Mouse (Mus musculus) cerebellum, adult 8-10 months (tissue): ENCODE data around the gene Rag2.

Experiments used
- DNase-seq: peaks from one replicate; pipeline ENCODE4 v3.0.0; 2022

Rag2 gene

DNA sequence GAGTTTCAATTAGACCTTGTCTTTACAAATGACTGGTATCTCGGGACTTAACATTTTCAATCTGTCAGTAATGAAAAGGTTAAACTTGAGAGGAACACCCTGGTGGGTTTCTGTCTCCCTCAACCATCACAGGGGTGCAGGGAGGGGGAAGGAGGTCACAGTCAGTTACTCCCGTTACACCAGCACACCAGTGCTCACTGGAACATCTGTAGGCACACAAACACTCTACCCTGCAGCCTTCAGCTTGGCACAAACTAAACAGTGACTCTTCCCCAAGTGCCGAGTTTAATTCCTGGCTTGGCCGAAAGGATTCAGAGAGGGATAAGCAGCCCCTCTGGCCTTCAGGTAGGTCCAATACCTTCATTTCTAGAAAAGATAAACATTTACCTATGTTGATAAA, at the start of gene Rag2:
TSS of gene Rag2 (plus strand) at position 193 of the 400 bp plus-strand sequence.
- DNase-seq, result no peak

DNA sequence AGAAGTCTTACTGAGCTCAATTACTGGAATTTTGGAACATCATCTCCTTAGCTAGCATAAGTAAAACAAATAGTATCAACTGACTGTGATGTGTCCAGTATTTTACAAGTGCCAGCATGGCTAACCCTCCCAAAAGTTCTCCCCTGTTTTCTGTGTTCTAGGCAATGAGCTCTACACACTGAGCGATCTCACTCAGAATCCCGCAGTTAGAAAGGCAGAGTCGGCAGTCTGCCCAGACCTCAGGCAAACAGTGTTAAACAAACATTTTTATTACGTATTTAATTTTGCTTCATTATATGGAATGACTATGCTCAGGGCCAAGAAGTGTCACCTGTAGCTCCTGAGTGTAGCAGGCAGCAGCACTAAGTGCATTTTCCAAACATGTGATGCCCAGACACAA, 47.3 kb upstream of the Rag2 start:
- DNase-seq, result no peak

DNA sequence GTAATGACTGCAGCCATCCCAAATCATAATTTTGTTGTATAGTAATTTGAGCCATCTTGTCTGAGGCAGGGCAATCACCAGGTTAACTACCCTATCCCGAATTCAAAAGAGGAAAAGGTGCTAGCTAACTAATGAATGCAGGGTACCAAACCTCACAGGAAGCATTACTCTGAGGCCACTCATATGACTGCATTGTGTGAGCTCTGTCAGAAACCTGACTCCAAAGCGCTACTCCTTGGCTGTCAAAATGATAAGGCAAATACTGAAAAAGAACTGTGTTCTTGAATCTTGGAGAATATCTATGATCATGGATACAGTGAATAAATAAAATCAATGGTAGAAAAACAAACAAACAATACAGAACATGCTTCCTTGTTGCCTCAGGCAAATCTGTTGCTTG, 44.5 kb upstream of the Rag2 start:
- no peak for DNase-seq

- no peak for DNase-seq
These were observed 44.1 kb upstream of the Rag2 start for GRCm38 (mm10) chr2:101580428-101580827.

DNA sequence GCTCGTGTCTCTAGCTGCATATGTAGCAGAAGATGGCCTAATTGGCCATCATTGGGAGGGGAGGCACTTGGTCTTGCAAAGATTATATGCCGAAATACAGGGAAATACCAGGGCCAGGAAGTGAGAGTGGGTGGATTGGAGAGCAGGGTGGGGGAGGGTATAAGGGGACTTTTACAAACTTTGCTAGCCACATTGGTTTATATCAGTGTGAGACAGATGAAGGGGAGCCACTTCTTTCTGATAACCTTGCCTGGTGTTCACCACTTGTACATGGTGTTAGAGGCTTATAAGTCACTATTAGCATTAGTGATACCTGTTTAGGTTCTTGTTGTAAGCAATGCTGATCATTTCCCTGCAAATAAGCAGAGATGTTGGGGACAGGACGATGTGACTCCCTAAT, 43.5 kb upstream of the Rag2 start:
- no peak for DNase-seq

DNA sequence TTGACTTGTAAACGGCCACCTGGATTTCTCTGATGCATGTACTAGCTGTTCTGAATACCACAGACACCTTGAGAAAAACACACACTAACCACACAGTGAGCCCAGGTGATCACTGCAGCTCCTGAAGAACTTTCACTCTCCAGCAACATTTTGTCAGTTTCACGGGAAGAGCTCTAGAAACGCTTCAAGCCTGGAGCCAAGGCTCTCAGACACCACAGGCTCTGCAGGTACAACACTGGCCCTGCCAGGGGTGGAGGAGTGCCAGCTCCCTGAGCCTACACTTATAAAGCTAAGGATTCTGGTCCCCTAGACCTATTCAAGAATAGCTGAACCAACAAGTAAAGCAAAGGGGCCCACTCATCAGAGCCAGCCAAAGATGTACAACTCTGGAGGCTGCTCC, 43.1 kb upstream of the Rag2 start:
- DNase-seq, result no peak

DNA sequence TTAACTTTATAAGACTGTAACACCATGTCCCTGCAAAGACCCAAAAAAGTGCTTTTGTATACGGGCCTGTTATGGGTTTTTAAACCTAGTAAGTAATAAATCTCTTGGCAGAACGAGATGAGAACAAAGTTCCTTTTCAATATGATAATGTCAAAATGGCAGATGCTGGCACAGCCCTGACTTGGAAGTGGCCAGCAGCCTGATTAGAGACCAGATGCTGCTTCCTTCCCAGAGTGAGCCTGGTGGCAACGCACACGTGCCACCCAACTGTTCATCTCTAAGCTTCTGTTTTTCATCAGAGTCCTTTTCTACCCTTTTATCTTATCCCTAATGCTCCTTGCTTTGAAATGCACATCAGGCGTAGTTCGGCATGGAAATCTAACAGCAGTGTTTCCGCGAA, 33.2 kb upstream of the Rag2 start:
- no peak for DNase-seq

DNA sequence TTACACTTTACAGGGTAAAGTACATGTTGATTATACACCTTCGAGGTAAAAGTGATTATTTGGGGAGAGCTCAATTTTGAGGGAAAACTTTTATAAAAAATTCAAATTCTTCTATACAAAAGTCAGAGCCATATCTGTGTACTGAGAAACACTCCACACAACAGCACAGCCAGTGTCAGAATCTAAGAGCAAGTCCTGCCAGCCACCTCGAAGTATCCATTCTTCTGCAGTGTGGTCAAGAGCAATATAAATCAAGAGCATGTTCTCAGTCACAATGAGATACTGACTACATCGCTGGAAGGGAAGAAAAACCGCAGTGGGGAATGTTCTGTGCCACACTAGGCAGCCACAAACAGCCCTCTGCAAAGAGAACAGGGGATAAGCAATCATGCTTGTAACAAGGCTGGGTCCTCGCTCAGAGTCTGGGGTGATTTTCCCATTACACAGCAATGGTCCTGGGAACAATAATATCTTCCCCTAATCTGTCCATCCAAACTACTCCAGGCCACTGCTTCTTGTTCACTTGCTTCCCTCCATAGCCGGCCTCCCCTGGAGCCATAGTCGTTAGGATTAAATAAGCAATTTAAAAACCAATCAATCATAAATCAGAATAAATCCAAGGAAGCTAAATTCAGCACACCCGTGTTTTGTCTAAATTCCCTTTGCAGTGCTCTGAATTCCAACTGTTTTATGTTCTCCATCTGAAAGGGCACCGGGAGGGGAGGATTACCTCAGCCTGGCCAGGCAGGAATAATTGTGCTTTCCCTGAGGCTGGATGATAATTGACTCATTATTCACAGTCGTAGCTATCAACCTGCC, 32.3 kb upstream of the Rag2 start:
- DNase-seq, result peak; percentile 25

GRCm38 (mm10) chr2:101592886-101593285, 31.6 kb upstream of the Rag2 start:
- no peak for DNase-seq

GRCm38 (mm10) chr2:101594681-101595080, 29.8 kb upstream of the Rag2 start:
- DNase-seq, result no peak

GRCm38 (mm10) chr2:101597186-101597585, 27.3 kb upstream of the Rag2 start:
- no peak for DNase-seq

DNA sequence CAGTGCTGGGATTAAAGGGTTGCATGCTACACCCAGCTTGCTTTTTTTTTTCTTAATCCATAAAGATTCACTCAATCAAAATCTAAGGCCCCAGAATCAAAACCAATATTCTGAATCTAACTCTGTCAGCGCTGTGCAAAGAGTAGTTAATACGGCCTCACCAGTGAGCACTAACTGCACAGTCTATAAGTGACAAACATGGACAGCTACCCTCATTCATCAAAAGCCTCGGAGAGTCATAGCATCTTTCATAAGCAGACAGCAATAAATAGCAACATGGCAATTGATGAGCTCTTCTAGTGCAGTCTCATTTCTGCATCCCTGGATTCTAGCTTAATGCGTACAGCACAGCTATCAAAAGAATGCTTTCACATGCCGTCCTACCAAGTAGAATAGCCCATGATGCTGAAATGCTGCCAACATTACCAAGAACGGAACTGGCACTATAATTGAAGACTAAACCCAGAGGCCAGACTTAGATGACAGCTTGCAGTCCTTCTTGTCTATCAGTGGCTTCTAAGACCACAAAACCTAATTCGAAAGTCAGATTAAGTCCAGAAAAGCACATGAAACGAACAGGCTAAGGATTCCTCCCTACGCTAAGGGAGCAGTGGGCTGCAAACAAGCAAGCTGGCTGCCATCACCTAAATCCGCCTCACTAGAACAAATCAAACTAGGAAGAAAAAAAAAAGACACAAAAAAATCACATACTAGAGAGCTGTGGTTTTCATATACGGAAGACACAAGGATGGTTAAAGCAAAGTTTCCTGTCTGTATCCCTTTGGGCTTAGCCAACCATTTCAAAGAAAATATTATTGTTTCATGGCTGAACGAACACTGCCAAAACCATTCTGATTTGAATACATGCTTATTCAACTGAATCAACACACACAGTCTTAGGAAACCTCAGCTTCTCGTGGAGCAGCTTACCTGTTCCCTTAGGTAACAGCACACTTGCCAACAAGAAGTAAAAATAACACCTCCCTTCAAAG, 26.0 kb upstream of the Rag2 start:
- peak; percentile 50 for DNase-seq

DNA sequence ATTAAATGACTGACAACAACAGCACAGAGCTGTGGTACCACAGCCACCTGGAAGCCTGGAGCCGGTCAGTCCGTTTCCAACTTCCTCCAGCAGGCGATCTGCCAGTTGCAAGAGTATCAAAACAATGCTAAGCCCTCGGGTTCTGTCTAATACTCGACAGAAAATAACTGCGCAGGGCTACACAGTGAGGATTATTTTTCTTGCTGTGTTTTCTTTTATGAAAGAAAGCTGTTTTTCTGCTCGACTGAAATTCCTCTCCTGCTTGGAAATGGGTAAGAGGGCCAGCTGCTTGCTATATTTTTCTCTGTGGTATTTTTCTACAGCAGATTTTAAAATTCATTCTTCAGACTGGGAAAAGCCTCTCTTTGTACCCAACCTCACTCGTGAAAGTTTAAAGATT, 23.8 kb upstream of the Rag2 start:
- DNase-seq, result peak; percentile 62

DNA sequence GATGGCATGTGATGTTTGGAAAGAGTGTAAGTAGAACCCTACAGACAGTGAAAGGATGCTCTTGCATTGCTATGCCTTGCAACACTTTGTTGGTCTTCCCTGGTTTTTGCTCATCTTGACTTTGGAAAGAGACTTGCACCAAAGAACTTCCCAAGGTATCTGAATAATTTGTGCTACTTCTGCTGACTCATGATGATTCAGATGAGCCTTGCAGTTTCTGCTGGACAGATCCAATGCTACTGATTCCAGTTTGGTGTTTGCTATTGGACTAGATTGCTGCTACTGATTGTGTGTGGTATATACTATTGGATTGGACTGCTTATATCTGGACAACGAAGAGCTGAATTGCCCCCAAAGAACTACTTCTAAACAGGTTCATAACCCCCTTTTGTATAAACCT, 21.4 kb upstream of the Rag2 start:
- DNase-seq, result no peak

GRCm38 (mm10) chr2:101608232-101608894, 16.2 kb upstream of the Rag2 start:
- no peak for DNase-seq

GRCm38 (mm10) chr2:101610861-101611260, 13.7 kb upstream of the Rag2 start:
- no peak for DNase-seq

GRCm38 (mm10) chr2:101615464-101616305, 8.8 kb upstream of the Rag2 start:
- no peak for DNase-seq

DNA sequence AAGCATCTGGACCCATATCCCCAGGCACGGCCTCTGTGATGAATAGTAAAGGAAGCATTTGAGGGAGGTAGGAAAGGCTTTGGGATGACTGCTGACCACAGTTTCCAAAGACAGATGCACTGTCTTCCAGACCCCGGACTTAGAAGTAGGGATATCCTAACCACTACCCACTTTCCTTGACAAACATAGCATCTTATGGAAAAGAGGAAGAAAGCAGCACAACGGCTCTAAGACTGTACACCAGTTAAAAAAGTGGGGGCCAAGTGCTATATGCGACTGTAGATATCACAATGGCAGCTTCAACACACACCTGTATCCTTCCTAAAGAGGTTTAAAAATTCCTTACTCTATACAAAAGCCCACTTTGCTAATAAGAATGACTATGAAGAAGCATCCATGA, 6.1 kb upstream of the Rag2 start:
- no peak for DNase-seq

DNA sequence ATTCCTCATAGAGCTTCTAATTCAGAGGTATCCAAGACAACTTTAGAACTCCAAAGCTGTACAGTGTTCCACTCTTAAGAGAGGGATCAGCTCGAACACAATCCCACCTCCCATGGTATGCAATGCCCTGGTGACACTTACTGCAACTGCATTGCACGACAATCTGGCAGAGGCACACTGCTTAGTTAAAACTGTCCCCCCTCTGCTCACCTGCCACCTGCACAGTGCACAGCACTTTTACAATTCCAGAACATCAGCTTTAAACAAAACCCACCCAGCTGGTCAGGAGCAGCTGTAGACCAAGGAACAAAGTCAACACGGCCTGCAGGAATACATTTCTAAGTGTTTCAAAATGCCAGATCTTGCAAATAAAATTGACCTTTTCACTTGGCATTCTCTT, 3.6 kb upstream of the Rag2 start:
- no peak for DNase-seq

- DNase-seq, result no peak
These were observed 2.9 kb upstream of the Rag2 start for GRCm38 (mm10) chr2:101621611-101622010.

DNA sequence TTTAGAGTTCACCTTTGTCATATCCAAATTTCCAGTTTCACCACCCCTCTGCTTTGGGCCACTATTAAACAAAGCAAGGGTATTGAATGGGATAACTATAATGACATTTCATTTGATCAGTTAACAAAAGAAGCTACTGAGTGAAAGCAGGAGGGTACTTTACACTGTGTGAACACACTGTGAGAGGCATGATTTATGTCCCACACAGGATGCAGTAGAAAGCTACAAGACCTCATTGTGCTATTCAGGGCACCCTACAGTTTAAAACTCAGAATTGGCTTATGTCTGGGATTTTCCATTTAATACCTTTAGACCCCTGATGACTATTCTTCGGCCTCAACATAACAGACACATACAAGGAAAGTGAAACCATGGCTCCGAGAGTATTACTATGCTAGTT, 1.5 kb upstream of the Rag2 start:
- no peak for DNase-seq

DNA sequence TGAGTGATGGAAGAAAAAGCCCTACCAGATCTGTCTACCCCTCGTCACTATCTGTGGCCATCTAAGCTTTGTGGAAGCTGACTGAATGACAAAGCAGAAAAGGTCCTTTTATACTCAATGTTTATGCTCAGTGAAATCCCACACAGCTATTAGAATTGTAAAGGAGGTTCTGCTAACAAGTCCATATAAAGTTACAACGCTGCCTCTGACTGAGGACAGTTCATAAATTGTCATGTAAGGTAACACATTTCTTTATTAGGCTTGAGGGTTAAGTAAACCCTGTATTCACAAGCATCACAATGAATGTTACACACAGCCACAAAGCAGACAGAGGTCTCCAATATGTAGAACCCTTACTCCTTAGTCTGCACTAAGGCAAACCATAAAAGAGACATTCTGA, 507 bp upstream of the Rag2 start:
- DNase-seq, result no peak
